ENCODE assay signal across 8 mouse cellular contexts in genomic region chr14:26637025-26637850, GRCm38 (mm10). TPM values are rescaled to one million over a fixed set of nuclear protein-coding genes. Genes with fewer than 3 reads are reported as not detected.
DNase-seq lines count a peak whose midpoint lies in the region; ATAC-seq and TF ChIP-seq lines count a peak whose summit lies in the region.

No protein-coding gene starts in this region.

- H3K27ac ChIP-seq in embryonic fibroblast, embryonic 13.5 days (ENCODE audit: insufficient read depth, low read length), result peak overlapping the region; percentile 97
- peak overlapping the region; percentile 96 for H3K27ac ChIP-seq in heart, embryonic 12.5 days (ENCODE audit: poor library complexity, severe bottlenecking)
- H3K27ac ChIP-seq in kidney, postnatal 0 days, result peak overlapping the region; percentile 97
- peak overlapping the region; percentile 95 for H3K27ac ChIP-seq in liver, embryonic 15.5 days (replicated peaks)
- H3K27ac ChIP-seq in stomach, embryonic 15.5 days, result peak overlapping the region; percentile 89

- H3K36me3 ChIP-seq in heart, embryonic 12.5 days, result peaks cover 8% of the 10 kb centered on the region; the same call in 1 of the 2 replicates
- 0 out of 2 replicates have a peak, but pooled peaks cover 3% of the 10 kb centered on the region for H3K36me3 ChIP-seq in kidney, postnatal 0 days (ENCODE audit: insufficient read depth, low read length)
- 0 out of 2 replicates have a peak, but pooled peaks cover 3% of the 10 kb centered on the region for H3K36me3 ChIP-seq in liver, embryonic 15.5 days (replicated peaks)
- 0 out of 2 replicates have a peak, but pooled peaks cover 3% of the 10 kb centered on the region for H3K36me3 ChIP-seq in stomach, embryonic 15.5 days

- WGBS in heart, embryonic 12.5 days, result 22% methylated on average over 17 of the region's 17 CpGs
- WGBS in kidney, postnatal 0 days, result 21% methylated on average over 17 of the region's 17 CpGs
- WGBS in liver, embryonic 15.5 days (ENCODE audit: insufficient replicate concordance), result 22% methylated on average over 17 of the region's 17 CpGs
- 20% methylated on average over 17 of the region's 17 CpGs for WGBS in stomach, embryonic 15.5 days

- H3K4me3 ChIP-seq in embryonic fibroblast, embryonic 13.5 days (ENCODE audit: insufficient read depth, low read length), result peak overlapping the region; percentile 65
- peak overlapping the region; percentile 88 for H3K4me3 ChIP-seq in heart, embryonic 12.5 days
- peak overlapping the region; percentile 99 for H3K4me3 ChIP-seq in kidney, postnatal 0 days (replicated peaks; ENCODE audit: low read depth, low read length)
- H3K4me3 ChIP-seq in liver, embryonic 15.5 days (replicated peaks), result peak overlapping the region; percentile 81
- H3K4me3 ChIP-seq in stomach, embryonic 15.5 days (replicated peaks), result peak overlapping the region; percentile 92

- H3K9ac ChIP-seq in heart, embryonic 12.5 days, result peak overlapping the region; percentile 66
- peak overlapping the region; percentile 55 for H3K9ac ChIP-seq in kidney, postnatal 0 days (ENCODE audit: low read depth, low read length)
- H3K9ac ChIP-seq in liver, embryonic 15.5 days, result peak overlapping the region; percentile 62
- H3K9ac ChIP-seq in stomach, embryonic 15.5 days, result no peak overlapping the region; the same call in 1 of the 2 replicates

- ATAC-seq in heart, embryonic 12.5 days (ENCODE audit: insufficient number of reproducible peaks, low FRiP score), result peak; percentile 10; the same call in 1 of the 2 replicates
- ATAC-seq in kidney, postnatal 0 days (replicated peaks; ENCODE audit: low FRiP score, low read depth), result no peak
- ATAC-seq in liver, embryonic 15.5 days (ENCODE audit: insufficient read depth), result peak; percentile 7; the same call in 1 of the 2 replicates
- ATAC-seq in stomach, embryonic 15.5 days (ENCODE audit: insufficient read depth, low FRiP score, low read depth), result 0 out of 2 replicates have a peak, but pooled peaks have one; percentile 5

- no peaks in the 10 kb centered on the region for H3K4me1 ChIP-seq in embryonic fibroblast, embryonic 13.5 days (ENCODE audit: control insufficient read depth, insufficient read depth, low read length)
- H3K4me1 ChIP-seq in heart, embryonic 12.5 days (replicated peaks), result 0 out of 2 replicates have a peak, but pooled peaks cover 7% of the 10 kb centered on the region
- peaks cover 5% of the 10 kb centered on the region; the same call in 1 of the 2 replicates for H3K4me1 ChIP-seq in kidney, postnatal 0 days (replicated peaks; ENCODE audit: insufficient read depth, low read length)
- peaks cover 36% of the 10 kb centered on the region for H3K4me1 ChIP-seq in liver, embryonic 15.5 days (replicated peaks)
- H3K4me1 ChIP-seq in stomach, embryonic 15.5 days, result peaks cover 5% of the 10 kb centered on the region; the same call in 1 of the 2 replicates

- TF ChIP-seq POLR2A in embryonic fibroblast, embryonic 13.5 days (IDR thresholded peaks at IDR 0.05; ENCODE audit: low read depth, low read length), result 0 out of 2 replicates have a peak, but pooled peaks have one; percentile 24

- peak; percentile 32 for DNase-seq in adrenal gland, adult 2 months
- DNase-seq in adrenal gland, postnatal 4 days (ENCODE audit: low spot score in 2 of 2), result no peak
- DNase-seq in Muller cell, postnatal 12 days (ENCODE audit: inconsistent ontology term), result peak; percentile 79
- peak; percentile 44 for DNase-seq in kidney, postnatal 0 days (ENCODE audit: low spot score)

- peak overlapping the region; percentile 58 for H3K4me2 ChIP-seq in heart, embryonic 12.5 days
- H3K4me2 ChIP-seq in kidney, postnatal 0 days (ENCODE audit: low read length), result peak overlapping the region; percentile 75
- peak overlapping the region; percentile 86 for H3K4me2 ChIP-seq in liver, embryonic 15.5 days
- H3K4me2 ChIP-seq in stomach, embryonic 15.5 days, result peak overlapping the region; percentile 58

- H3K27me3 ChIP-seq in heart, embryonic 12.5 days (replicated peaks), result no peaks in the 10 kb centered on the region
- no peaks in the 10 kb centered on the region for H3K27me3 ChIP-seq in kidney, postnatal 0 days (ENCODE audit: insufficient read depth, low read length)
- H3K27me3 ChIP-seq in liver, embryonic 15.5 days, result no peaks in the 10 kb centered on the region
- H3K27me3 ChIP-seq in stomach, embryonic 15.5 days (replicated peaks), result no peaks in the 10 kb centered on the region

- TF ChIP-seq CTCF in embryonic fibroblast, embryonic 13.5 days (IDR thresholded peaks at IDR 0.05; ENCODE audit: borderline replicate concordance, insufficient read depth, low read length), result no peak
- no peak for TF ChIP-seq CTCF in kidney, postnatal 0 days (IDR thresholded peaks at IDR 0.05; ENCODE audit: low read depth)

- H3K9me3 ChIP-seq in heart, embryonic 12.5 days (replicated peaks), result no peaks in the 10 kb centered on the region
- H3K9me3 ChIP-seq in kidney, postnatal 0 days (replicated peaks; ENCODE audit: low read length), result no peaks in the 10 kb centered on the region
- no peaks in the 10 kb centered on the region for H3K9me3 ChIP-seq in liver, embryonic 15.5 days (replicated peaks)
- H3K9me3 ChIP-seq in stomach, embryonic 15.5 days, result no peaks in the 10 kb centered on the region

RNA-seq across cellular contexts. Expression of gene Arf4, which starts 0.6 kb away (rescaled TPM):
- total RNA-seq in adrenal gland, adult 2 months (2021), result 100 to 1,000 TPM; 169 to 191 TPM
- 420 and 432 TPM in 2 replicates for polyA plus RNA-seq in adrenal gland, adult 2 months (2012; rRNA removed)
- 100 to 1,000 TPM; 182 to 190 TPM for total RNA-seq in adrenal gland, postnatal 4 days (2021)
- 569 and 573 TPM in 2 replicates for polyA plus RNA-seq in embryonic fibroblast, embryonic 13.5 days (2011; ENCODE audit: insufficient read length, low read depth, missing spikeins)
- polyA plus RNA-seq in heart, embryonic 12.5 days (2016; fragmentation: Nextera tagmentation; extraction: Ambion mirVana), result 466 and 469 TPM in 2 replicates
- polyA plus RNA-seq in kidney, postnatal 0 days (2015; fragmentation: Nextera tagmentation; extraction: Ambion mirVana), result 519 and 548 TPM in 2 replicates
- polyA plus RNA-seq in liver, embryonic 15.5 days (2015; fragmentation: Nextera tagmentation; extraction: Ambion mirVana), result 154 and 158 TPM in 2 replicates
- 614 and 698 TPM in 2 replicates for polyA plus RNA-seq in stomach, embryonic 15.5 days (2015; fragmentation: Nextera tagmentation; extraction: Ambion mirVana)

RNA-seq across cellular contexts. Expression of gene Pde12, which starts 32.4 kb away (rescaled TPM):
- total RNA-seq in adrenal gland, adult 2 months (2021), result 10 to 100 TPM in 1 of 2 experiments, 1 to 10 TPM in 1; 9.1 to 11.4 TPM
- 7.1 and 7.5 TPM in 2 replicates for polyA plus RNA-seq in adrenal gland, adult 2 months (2012; rRNA removed)
- 1 to 10 TPM; 8.9 to 9.9 TPM for total RNA-seq in adrenal gland, postnatal 4 days (2021)
- polyA plus RNA-seq in embryonic fibroblast, embryonic 13.5 days (2011; ENCODE audit: insufficient read length, low read depth, missing spikeins), result 7.2 and 7.3 TPM in 2 replicates
- 9.4 and 10.4 TPM in 2 replicates for polyA plus RNA-seq in heart, embryonic 12.5 days (2016; fragmentation: Nextera tagmentation; extraction: Ambion mirVana)
- polyA plus RNA-seq in kidney, postnatal 0 days (2015; fragmentation: Nextera tagmentation; extraction: Ambion mirVana), result 8.8 and 9.2 TPM in 2 replicates
- 6.0 and 6.2 TPM in 2 replicates for polyA plus RNA-seq in liver, embryonic 15.5 days (2015; fragmentation: Nextera tagmentation; extraction: Ambion mirVana)
- 9.9 and 10.0 TPM in 2 replicates for polyA plus RNA-seq in stomach, embryonic 15.5 days (2015; fragmentation: Nextera tagmentation; extraction: Ambion mirVana)

RNA-seq across cellular contexts. Expression of gene Dnah12, which starts 55.8 kb away (rescaled TPM):
- under 1 TPM; 0.03 to 0.06 TPM for total RNA-seq in adrenal gland, adult 2 months (2021)
- polyA plus RNA-seq in adrenal gland, adult 2 months (2012; rRNA removed), result not detected in 2 replicates
- total RNA-seq in adrenal gland, postnatal 4 days (2021), result under 1 TPM; 0.03 to 0.11 TPM
- polyA plus RNA-seq in embryonic fibroblast, embryonic 13.5 days (2011; ENCODE audit: insufficient read length, low read depth, missing spikeins), result not detected in 2 replicates
- 0.05 TPM in 1 of 2 replicates, not detected in the other for polyA plus RNA-seq in heart, embryonic 12.5 days (2016; fragmentation: Nextera tagmentation; extraction: Ambion mirVana)
- 0.26 and 0.41 TPM in 2 replicates for polyA plus RNA-seq in kidney, postnatal 0 days (2015; fragmentation: Nextera tagmentation; extraction: Ambion mirVana)
- polyA plus RNA-seq in liver, embryonic 15.5 days (2015; fragmentation: Nextera tagmentation; extraction: Ambion mirVana), result 0.02 TPM in 2 replicates
- polyA plus RNA-seq in stomach, embryonic 15.5 days (2015; fragmentation: Nextera tagmentation; extraction: Ambion mirVana), result 0.03 and 0.05 TPM in 2 replicates

Comparison
In these comparisons a context has a peak if more than half of its experiments do, and no peak if none do; other contexts are left out.
1. DNase-seq: peak in adrenal gland, adult 2 months (single experiment), Muller cell, postnatal 12 days (single experiment) and kidney, postnatal 0 days (single experiment); none in adrenal gland, postnatal 4 days (0 of 2).
2. Peak in every context shown above with its lines, with median percentiles within 50 percentile points of each other: H3K27ac ChIP-seq, H3K4me3 ChIP-seq and H3K4me2 ChIP-seq.